In the genomic region with DNA sequence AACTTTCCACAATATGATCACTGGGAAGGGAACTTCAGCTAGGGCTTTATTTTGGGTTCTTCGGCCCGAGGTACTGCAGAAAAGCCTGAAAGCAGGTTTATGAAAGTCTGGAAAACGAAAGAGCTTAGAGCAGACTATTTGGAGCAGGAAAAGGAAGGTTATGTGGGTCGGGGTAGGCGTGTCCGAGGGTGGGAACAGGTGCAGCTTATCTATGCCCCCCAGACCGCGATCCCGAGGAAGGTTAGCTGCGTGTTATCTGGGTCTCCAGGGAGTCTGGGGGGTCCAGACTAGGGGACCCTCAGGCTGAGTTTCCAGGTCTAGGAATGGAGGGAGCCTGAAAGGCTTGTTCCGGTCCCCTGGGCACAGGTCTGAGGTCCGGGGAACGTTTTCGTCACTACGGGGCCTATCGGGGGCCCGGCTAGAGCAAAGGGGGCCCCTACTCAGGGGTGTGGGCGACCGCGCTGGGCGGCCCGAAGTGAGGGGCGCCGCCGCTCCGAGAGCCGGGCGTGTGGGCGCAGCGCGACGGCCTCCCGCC, we compare ENCODE assay signal across 8 mouse cellular contexts. TPM values are rescaled to one million over a fixed set of nuclear protein-coding genes. Genes with fewer than 3 reads are reported as not detected.
DNase-seq lines count a peak whose midpoint lies in the region; ATAC-seq lines count a peak whose summit lies in the region.

No protein-coding gene starts in this region.

- 0% methylated on average over 28 of the region's 33 CpGs for WGBS in forebrain, embryonic 13.5 days
- WGBS in kidney, embryonic 16.5 days, result under 1% methylated on average over 28 of the region's 33 CpGs

- peak overlapping the region; percentile 97 for H3K4me3 ChIP-seq in forebrain, embryonic 13.5 days
- H3K4me3 ChIP-seq in kidney, embryonic 16.5 days (ENCODE audit: low read length), result peak overlapping the region; percentile 93

- peak overlapping the region; percentile 91 for H3K4me2 ChIP-seq in forebrain, embryonic 13.5 days
- H3K4me2 ChIP-seq in kidney, embryonic 16.5 days (replicated peaks; ENCODE audit: low read depth, low read length), result peak overlapping the region; percentile 68

- peak overlapping the region; percentile 99 for H3K9ac ChIP-seq in forebrain, embryonic 13.5 days
- peak overlapping the region; percentile 92 for H3K9ac ChIP-seq in kidney, embryonic 16.5 days (replicated peaks; ENCODE audit: low read length)

- peaks cover 33% of the 10 kb centered on the region for H3K36me3 ChIP-seq in forebrain, embryonic 13.5 days (ENCODE audit: poor library complexity, severe bottlenecking)
- H3K36me3 ChIP-seq in kidney, embryonic 16.5 days (ENCODE audit: insufficient read depth, low read length), result peaks cover 4% of the 10 kb centered on the region; the same call in 1 of the 2 replicates

- H3K27ac ChIP-seq in forebrain, embryonic 13.5 days, result peak overlapping the region; percentile 82
- H3K27ac ChIP-seq in kidney, embryonic 16.5 days (ENCODE audit: low read length), result peak overlapping the region; percentile 88

- H3K4me1 ChIP-seq in forebrain, embryonic 13.5 days, result peaks cover 51% of the 10 kb centered on the region
- H3K4me1 ChIP-seq in kidney, embryonic 16.5 days (ENCODE audit: insufficient read depth, low read length), result peaks cover 37% of the 10 kb centered on the region

- DNase-seq in heart, adult 18-20 months, result peak; percentile 28 to 42
- DNase-seq in heart, postnatal 4 days, result no peak
- peak; percentile 30 for DNase-seq in T-cell, adult 2 months (ENCODE audit: low spot score)
- peak; percentile 64 for DNase-seq in testis, postnatal 14 days (ENCODE audit: low spot score)
- DNase-seq in frontal cortex, postnatal 14 days (ENCODE audit: low spot score in 2 of 2), result no peak

- H3K27me3 ChIP-seq in forebrain, embryonic 13.5 days, result no peaks in the 10 kb centered on the region
- no peaks in the 10 kb centered on the region for H3K27me3 ChIP-seq in kidney, embryonic 16.5 days (ENCODE audit: insufficient read depth, low read length)

- H3K9me3 ChIP-seq in forebrain, embryonic 13.5 days (replicated peaks), result no peaks in the 10 kb centered on the region
- H3K9me3 ChIP-seq in kidney, embryonic 16.5 days (ENCODE audit: low read length), result no peaks in the 10 kb centered on the region

- peak; percentile 79 for ATAC-seq in forebrain, embryonic 13.5 days
- peak; percentile 17 for ATAC-seq in kidney, embryonic 16.5 days (ENCODE audit: low FRiP score, low TSS enrichment)
- ATAC-seq in megakaryocyte-erythroid progenitor cell, adult 5-6 weeks (replicated peaks; ENCODE audit: low FRiP score, low TSS enrichment, poor library complexity, severe bottlenecking), result peak; percentile 72

RNA-seq across cellular contexts. Expression of a gene that starts 0.5 kb away (rescaled TPM):
- 1 to 10 TPM; 3.3 to 4.2 TPM for total RNA-seq in heart, adult 18-20 months (2021)
- total RNA-seq in heart, postnatal 4 days (2021), result 1 to 10 TPM; 8.4 to 9.7 TPM
- polyA plus RNA-seq in forebrain, embryonic 13.5 days (2015; fragmentation: Nextera tagmentation; extraction: Ambion mirVana), result 12.0 and 13.6 TPM in 2 replicates
- polyA plus RNA-seq in kidney, embryonic 16.5 days (2015; fragmentation: Nextera tagmentation; extraction: Ambion mirVana), result 14.0 and 17.3 TPM in 2 replicates
- 38.6 and 46.5 TPM in 2 replicates for total RNA-seq in megakaryocyte-erythroid progenitor cell, adult 5-6 weeks (2014; fragmentation: Nextera tagmentation)
- 3.7 and 10.0 TPM in 2 replicates for total RNA-seq in megakaryocyte-erythroid progenitor cell, adult 5-6 weeks (2017)

RNA-seq across cellular contexts. Expression of a gene that starts 0.6 kb away (rescaled TPM):
- 10 to 100 TPM; 13.6 to 13.9 TPM for total RNA-seq in heart, adult 18-20 months (2021)
- 10 to 100 TPM; 21.8 to 25.0 TPM for total RNA-seq in heart, postnatal 4 days (2021)
- 6.8 and 7.3 TPM in 2 replicates for polyA plus RNA-seq in forebrain, embryonic 13.5 days (2015; fragmentation: Nextera tagmentation; extraction: Ambion mirVana)
- polyA plus RNA-seq in kidney, embryonic 16.5 days (2015; fragmentation: Nextera tagmentation; extraction: Ambion mirVana), result 6.5 and 6.9 TPM in 2 replicates
- total RNA-seq in megakaryocyte-erythroid progenitor cell, adult 5-6 weeks (2014; fragmentation: Nextera tagmentation), result 26.4 and 27.1 TPM in 2 replicates
- total RNA-seq in megakaryocyte-erythroid progenitor cell, adult 5-6 weeks (2017), result 14.8 and 22.3 TPM in 2 replicates

RNA-seq across cellular contexts. Expression of a gene that starts 15.5 kb away (rescaled TPM):
- total RNA-seq in heart, adult 18-20 months (2021), result 1 to 10 TPM in 1 of 2 experiments, under 1 TPM in 1; 0.77 to 1.2 TPM
- total RNA-seq in heart, postnatal 4 days (2021), result 1 to 10 TPM; 2.7 to 3.0 TPM
- 12.6 and 15.7 TPM in 2 replicates for polyA plus RNA-seq in forebrain, embryonic 13.5 days (2015; fragmentation: Nextera tagmentation; extraction: Ambion mirVana)
- 14.0 and 14.6 TPM in 2 replicates for polyA plus RNA-seq in kidney, embryonic 16.5 days (2015; fragmentation: Nextera tagmentation; extraction: Ambion mirVana)
- 6.5 and 8.0 TPM in 2 replicates for total RNA-seq in megakaryocyte-erythroid progenitor cell, adult 5-6 weeks (2014; fragmentation: Nextera tagmentation)
- total RNA-seq in megakaryocyte-erythroid progenitor cell, adult 5-6 weeks (2017), result 2.0 and 5.6 TPM in 2 replicates

RNA-seq across cellular contexts. Expression of a gene that starts 50.4 kb away (rescaled TPM):
- total RNA-seq in heart, adult 18-20 months (2021), result 1 to 10 TPM; 7.6 to 8.1 TPM
- total RNA-seq in heart, postnatal 4 days (2021), result 10 to 100 TPM; 12.9 to 13.4 TPM
- polyA plus RNA-seq in forebrain, embryonic 13.5 days (2015; fragmentation: Nextera tagmentation; extraction: Ambion mirVana), result 11.3 and 12.9 TPM in 2 replicates
- polyA plus RNA-seq in kidney, embryonic 16.5 days (2015; fragmentation: Nextera tagmentation; extraction: Ambion mirVana), result 8.9 TPM in 2 replicates
- 10.2 and 10.5 TPM in 2 replicates for total RNA-seq in megakaryocyte-erythroid progenitor cell, adult 5-6 weeks (2014; fragmentation: Nextera tagmentation)
- 8.6 and 10.3 TPM in 2 replicates for total RNA-seq in megakaryocyte-erythroid progenitor cell, adult 5-6 weeks (2017)

Comparison
In these comparisons a context has a peak if more than half of its experiments do, and no peak if none do; other contexts are left out.
1. DNase-seq: peak in heart, adult 18-20 months (2 of 2), T-cell, adult 2 months (single experiment) and testis, postnatal 14 days (single experiment); none in heart, postnatal 4 days (single experiment) and frontal cortex, postnatal 14 days (0 of 2).
2. ATAC-seq: peak in every context shown above with its lines; median percentile 79 in forebrain, embryonic 13.5 days; 72 in megakaryocyte-erythroid progenitor cell, adult 5-6 weeks; 17 in kidney, embryonic 16.5 days.